In genomic region chr10:23150401-23150800, GRCm38 (mm10) we compare ENCODE assay signal across 9 mouse cellular contexts.
DNase-seq lines count a peak whose midpoint lies in the region; ATAC-seq and TF ChIP-seq lines count a peak whose summit lies in the region.
"Had no signal": no experiment of that assay in that cellular context is flagged by ENCODE, and none has a peak within 500 bp of the region (broad histone marks: within the 10 kb centered on the region; RNA-seq: fewer than 3 reads in every experiment).

No protein-coding gene starts in this region.

- no peaks in the 10 kb centered on the region for H3K27me3 ChIP-seq in liver, adult 2 months (ENCODE audit: control insufficient read depth, insufficient read depth, low read length)
- no peaks in the 10 kb centered on the region for H3K27me3 ChIP-seq in liver, embryonic 11.5 days (replicated peaks; ENCODE audit: control insufficient read depth, insufficient read depth, low read length)
- H3K27me3 ChIP-seq in small intestine, adult 2 months (ENCODE audit: control insufficient read depth, insufficient read depth, low read length) = no peaks in the 10 kb centered on the region
- H3K27me3 ChIP-seq: lung, embryonic 15.5 days had no signal

- H3K9me3 ChIP-seq in liver, embryonic 11.5 days (ENCODE audit: control insufficient read depth, low read length) = no peaks in the 10 kb centered on the region
- H3K9me3 ChIP-seq: lung, embryonic 15.5 days had no signal

- H3K79me2 ChIP-seq in liver, adult 2 months (ENCODE audit: control insufficient read depth, insufficient read depth, low read length) = no peaks in the 10 kb centered on the region

- WGBS in liver, adult 2 months = 93% methylated on average over 3 of the region's 3 CpGs
- 93% methylated on average over 3 of the region's 3 CpGs for whole genome bisulfite sequencing in liver, embryonic 11.5 days
- WGBS in small intestine, adult 2 months = 92% methylated on average over 3 of the region's 3 CpGs

- no peak overlapping the region for H3K27ac ChIP-seq in liver, adult 2 months (replicated peaks; ENCODE audit: insufficient read depth, low read depth, low read length)
- H3K27ac ChIP-seq in liver, embryonic 11.5 days (ENCODE audit: low read depth, low read length) = no peak overlapping the region
- no peak overlapping the region for H3K27ac ChIP-seq in small intestine, adult 2 months (ENCODE audit: insufficient read depth, low read depth, low read length)
- H3K27ac ChIP-seq: lung, embryonic 15.5 days had no signal

- H3K36me3 ChIP-seq in liver, adult 2 months (ENCODE audit: control insufficient read depth, insufficient read depth, low read length) = no peaks in the 10 kb centered on the region
- H3K36me3 ChIP-seq in liver, embryonic 11.5 days (ENCODE audit: control insufficient read depth, insufficient read depth, low read length) = no peaks in the 10 kb centered on the region
- no peaks in the 10 kb centered on the region for H3K36me3 ChIP-seq in small intestine, adult 2 months (ENCODE audit: control insufficient read depth, insufficient read depth, low read length)
- H3K36me3 ChIP-seq: lung, embryonic 15.5 days had no signal

- intact Hi-C loops in left cerebral cortex, postnatal 14 days (cut with DNase I) = no loop called here

- peak; percentile 10 to 25 for DNase-seq in adrenal gland, postnatal 36 days
- no peak for DNase-seq in adrenal gland, adult 8-10 months
- DNase-seq in liver, adult 2 months (ENCODE audit: extremely low read depth, low read depth, low spot score) = peak; percentile 19
- no peak for DNase-seq in liver, embryonic 11.5 days (ENCODE audit: low spot score)
- DNase-seq in c-Kit-negative CD71-positive TER-119-positive erythroid progenitor cells, embryonic 14.5 days (ENCODE audit: low read depth, low spot score) = peak; percentile 9
- no peak for DNase-seq in urinary bladder, postnatal 4 days (ENCODE audit: low spot score in 2 of 2)
- no peak for DNase-seq in left cerebral cortex, postnatal 14 days (ENCODE audit: low spot score in 2 of 2)

- H3K4me3 ChIP-seq in liver, adult 2 months (ENCODE audit: insufficient read depth, low read depth, low read length) = no peak overlapping the region
- H3K4me3 ChIP-seq in liver, embryonic 11.5 days (ENCODE audit: low read depth, low read length) = no peak overlapping the region
- no peak overlapping the region for H3K4me3 ChIP-seq in small intestine, adult 2 months (ENCODE audit: low read depth, low read length)
- H3K4me3 ChIP-seq: lung, embryonic 15.5 days had no signal

- H3K9ac ChIP-seq in liver, adult 2 months (ENCODE audit: low read depth, low read length) = no peak overlapping the region
- no peak overlapping the region for H3K9ac ChIP-seq in liver, embryonic 11.5 days (ENCODE audit: low read depth, low read length)
- H3K9ac ChIP-seq: lung, embryonic 15.5 days had no signal

- peak; percentile 75 for TF ChIP-seq CTCF in liver, adult 2 months (IDR thresholded peaks at IDR 0.05; ENCODE audit: low read depth, low read length)
- peak; percentile 44; the same call in 1 of the 2 replicates for TF ChIP-seq CTCF in small intestine, adult 2 months (IDR thresholded peaks at IDR 0.05; ENCODE audit: extremely low read depth, insufficient read length, insufficient replicate concordance, low read depth, low read length)

- no peaks in the 10 kb centered on the region for H3K4me1 ChIP-seq in liver, adult 2 months (ENCODE audit: control insufficient read depth, insufficient read depth, low read length)
- H3K4me1 ChIP-seq in liver, embryonic 11.5 days (replicated peaks; ENCODE audit: control insufficient read depth, insufficient read depth, low read length) = no peaks in the 10 kb centered on the region
- H3K4me1 ChIP-seq in small intestine, adult 2 months (ENCODE audit: control insufficient read depth, insufficient read depth, insufficient read length, low read length) = no peaks in the 10 kb centered on the region
- H3K4me1 ChIP-seq: lung, embryonic 15.5 days had no signal

- ATAC-seq in liver, embryonic 11.5 days (replicated peaks; ENCODE audit: low FRiP score) = no peak

- TF ChIP-seq POLR2A in liver, adult 2 months (IDR thresholded peaks at IDR 0.05; ENCODE audit: extremely low read depth, insufficient read depth, low read length) = no peak
- TF ChIP-seq POLR2A in small intestine, adult 2 months (IDR thresholded peaks at IDR 0.05; ENCODE audit: low read depth, low read length) = no peak

- H3K4me2 ChIP-seq in liver, embryonic 11.5 days = no peak overlapping the region
- H3K4me2 ChIP-seq: lung, embryonic 15.5 days had no signal

Comparison
In these comparisons a context has a peak if more than half of its experiments do, and no peak if none do; other contexts are left out.
1. DNase-seq: peak in adrenal gland, postnatal 36 days (2 of 2), liver, adult 2 months (single experiment) and c-Kit-negative CD71-positive TER-119-positive erythroid progenitor cells, embryonic 14.5 days (single experiment); none in adrenal gland, adult 8-10 months (single experiment), liver, embryonic 11.5 days (single experiment), urinary bladder, postnatal 4 days (0 of 2) and left cerebral cortex, postnatal 14 days (0 of 2).